Mouse (Mus musculus): ENCODE results near the gene Neo1.

DNA sequence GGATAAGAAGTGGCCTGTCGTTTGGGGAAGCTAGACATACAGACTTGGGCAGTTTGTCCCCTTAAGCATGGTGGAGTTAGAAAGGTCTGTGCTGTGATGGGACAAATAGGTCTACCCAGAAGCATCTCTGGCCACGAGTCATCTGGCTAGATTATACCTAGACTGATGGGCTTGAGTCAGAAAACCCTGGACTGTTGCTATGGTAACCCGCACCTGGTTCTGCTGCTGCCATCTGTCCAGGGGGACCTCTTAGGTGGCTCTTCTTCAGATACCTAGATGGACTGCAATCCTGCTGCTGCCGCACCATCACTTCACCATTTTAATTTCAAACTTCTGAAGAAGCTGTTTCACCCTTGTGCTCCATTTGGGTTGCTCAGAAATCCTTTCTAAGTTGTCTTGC is 34.0 kb upstream of the Neo1 start:
- TF ChIP-seq ZC3H11A (IDR thresholded peaks at IDR 0.05; ENCODE audit: borderline replicate concordance, low read depth, low read length) (no peak), HCFC1 (IDR thresholded peaks at IDR 0.05; ENCODE audit: borderline replicate concordance, insufficient read depth, low read length) (no peak), MAFK (IDR thresholded peaks at IDR 0.05; ENCODE audit: insufficient read depth, low read depth, low read length) (no peak)

Data from ES-E14 (cell line).